Mouse (Mus musculus) MEL (cell line): ENCODE measurements around the gene Eml2. TPM values are rescaled to one million over a fixed set of nuclear protein-coding genes. Genes with fewer than 3 reads are reported as not detected.

ENCODE experiments used
- DNase-seq: peaks from one replicate; pipeline ENCODE4 v3.0.0; 2011; ENCODE audit warnings: low read depth, low spot score
- H3K27ac ChIP-seq: 2 replicates; pipeline ENCODE4 v1.5.1; 2012; ENCODE audit warnings: low read depth, mild to moderate bottlenecking, control low read depth, low read length, moderate library complexity; ENCODE audit not compliant: control insufficient read depth
- H3K27me3 ChIP-seq, 2 experiments: fragments of 150-350 bp in 1 of 2; sonication (generic) in 1 of 2; 2 replicates each; pipeline ENCODE4 v1.6.1; 2012; ENCODE audit warnings: low read length in 2 of 2, mild to moderate bottlenecking in 2 of 2, improper control_type of control experiment in 1 of 2, moderate library complexity in 1 of 2; ENCODE audit not compliant: insufficient read depth in 2 of 2, control insufficient read depth in 1 of 2
- H3K36me3 ChIP-seq, 2 experiments: 2 replicates each; pipeline ENCODE4 v1.6.1; 2012 to 2014; ENCODE audit warnings: low read length in 2 of 2, improper control_type of control experiment in 1 of 2, inconsistent platforms in 1 of 2, mild to moderate bottlenecking in 1 of 2; ENCODE audit not compliant: insufficient read depth in 2 of 2, control insufficient read depth in 1 of 2
- H3K4me1 ChIP-seq, 2 experiments: fragments of 150-350 bp in 1 of 2; sonication (generic) in 1 of 2; 2 replicates each; pipeline ENCODE4 v1.6.1; 2012; ENCODE audit warnings: low read length in 2 of 2, improper control_type of control experiment in 1 of 2, mild to moderate bottlenecking in 1 of 2; ENCODE audit not compliant: insufficient read depth in 2 of 2, control insufficient read depth in 1 of 2
- H3K4me3 ChIP-seq, 2 experiments: fragments of 150-350 bp in 1 of 2; sonication (generic) in 1 of 2; 2 replicates each; pipeline ENCODE4 v1.5.1; 2012; ENCODE audit warnings: low read depth in 2 of 2, low read length in 2 of 2, mild to moderate bottlenecking in 2 of 2, moderate library complexity in 2 of 2, control low read depth in 1 of 2, improper control_type of control experiment in 1 of 2; ENCODE audit not compliant: control insufficient read depth in 1 of 2, insufficient read depth in 1 of 2
- H3K79me2 ChIP-seq: 2 replicates; pipeline ENCODE4 v1.6.1; 2012; ENCODE audit warnings: mild to moderate bottlenecking, low read length, moderate library complexity; ENCODE audit not compliant: control insufficient read depth, poor library complexity, insufficient read depth
- H3K9ac ChIP-seq: 2 replicates; pipeline ENCODE4 v1.6.1; 2012; ENCODE audit warnings: low read depth, mild to moderate bottlenecking, control low read depth, low read length, moderate library complexity; ENCODE audit not compliant: control insufficient read depth, poor library complexity, severe bottlenecking
- H3K9me3 ChIP-seq: fragments of 150-350 bp; sonication (generic); replicated peaks from 2 replicates; pipeline ENCODE4 v1.6.1; 2012; ENCODE audit warnings: mild to moderate bottlenecking, low read length, improper control_type of control experiment, moderate library complexity; ENCODE audit not compliant: insufficient read depth
- BHLHE40 ChIP-seq: IDR thresholded peaks from 2 replicates; pipeline ENCODE4 v1.6.1; 2012; ENCODE audit warnings: low read depth, mild to moderate bottlenecking, inconsistent platforms, low read length, improper control_type of control experiment, borderline replicate concordance
- CHD1 ChIP-seq: IDR thresholded peaks from 2 replicates; pipeline ENCODE4 v1.6.1; 2012; ENCODE audit warnings: low read depth, mild to moderate bottlenecking, inconsistent platforms, low read length, improper control_type of control experiment
- CTCF ChIP-seq, 3 experiments: IDR thresholded peaks in 2 of 3; conservative IDR thresholded peaks in 1 of 3; 2 replicates each; pipeline ENCODE4 v1.5.1; 2011 to 2012; ENCODE audit warnings: low read length in 3 of 3, low read depth in 2 of 3, mild to moderate bottlenecking in 2 of 3, improper control_type of control experiment in 1 of 3, inconsistent platforms in 1 of 3, mixed read lengths in 1 of 3, moderate library complexity in 1 of 3; ENCODE audit not compliant: control insufficient read depth in 1 of 3, insufficient read depth in 1 of 3, poor library complexity in 1 of 3, severe bottlenecking in 1 of 3
- EP300 ChIP-seq, 2 experiments: IDR thresholded peaks; 2 replicates each; pipeline ENCODE4 v1.6.1; 2011; ENCODE audit warnings: improper control_type of control experiment in 2 of 2, low read length in 2 of 2, low read depth in 1 of 2, mild to moderate bottlenecking in 1 of 2
- GABPA ChIP-seq: IDR thresholded peaks from 2 replicates; pipeline ENCODE4 v1.6.1; 2012; ENCODE audit warnings: low read depth, mild to moderate bottlenecking, inconsistent platforms, low read length, improper control_type of control experiment, moderate library complexity
- GATA1 ChIP-seq: IDR thresholded peaks from 2 replicates; pipeline ENCODE4 v1.6.1; 2011; ENCODE audit warnings: low read depth, low read length, improper control_type of control experiment
- MAZ ChIP-seq: IDR thresholded peaks from 2 replicates; pipeline ENCODE4 v1.6.1; 2012; ENCODE audit warnings: low read depth, mild to moderate bottlenecking, inconsistent platforms, low read length, improper control_type of control experiment
- MXI1 ChIP-seq: IDR thresholded peaks from 2 replicates; pipeline ENCODE4 v1.6.1; 2011; ENCODE audit warnings: mild to moderate bottlenecking, low read depth, low read length, improper control_type of control experiment
- MYC ChIP-seq: IDR thresholded peaks from 2 replicates; pipeline ENCODE4 v1.6.1; 2011; ENCODE audit warnings: low read depth, mild to moderate bottlenecking, low read length, improper control_type of control experiment, moderate library complexity
- NRF1 ChIP-seq: IDR thresholded peaks from 2 replicates; pipeline ENCODE4 v1.6.1; 2014; ENCODE audit warnings: low read depth, mild to moderate bottlenecking, inconsistent platforms, low read length, improper control_type of control experiment, moderate library complexity; ENCODE audit not compliant: poor library complexity, insufficient read depth, severe bottlenecking
- POLR2A ChIP-seq, 2 experiments: IDR thresholded peaks; 2 replicates each; pipeline ENCODE4 v1.6.1; 2011 to 2012; ENCODE audit warnings: low read length in 2 of 2, mild to moderate bottlenecking in 2 of 2, control low read depth in 1 of 2, improper control_type of control experiment in 1 of 2, low read depth in 1 of 2, moderate library complexity in 1 of 2; ENCODE audit not compliant: control insufficient read depth in 1 of 2, insufficient read depth in 1 of 2, poor library complexity in 1 of 2
- SIN3A ChIP-seq: IDR thresholded peaks from 2 replicates; pipeline ENCODE4 v1.6.1; 2012; ENCODE audit warnings: low read length, improper control_type of control experiment, inconsistent platforms
- TBP ChIP-seq: IDR thresholded peaks from 2 replicates; pipeline ENCODE4 v1.8.0; 2011; ENCODE audit warnings: low read depth, low read length, improper control_type of control experiment
- TCF12 ChIP-seq: IDR thresholded peaks from 2 replicates; pipeline ENCODE4 v1.6.1; 2014; ENCODE audit warnings: low read depth, mild to moderate bottlenecking, inconsistent platforms, low read length, improper control_type of control experiment, moderate library complexity
- ZC3H11A ChIP-seq: IDR thresholded peaks from 2 replicates; pipeline ENCODE4 v1.6.1; 2012; ENCODE audit warnings: low read depth, mild to moderate bottlenecking, inconsistent platforms, low read length, improper control_type of control experiment
- ZKSCAN1 ChIP-seq: IDR thresholded peaks from 2 replicates; pipeline ENCODE4 v1.6.1; 2012; ENCODE audit warnings: low read depth, mild to moderate bottlenecking, inconsistent platforms, low read length, improper control_type of control experiment, moderate library complexity
- ZMIZ1 ChIP-seq: IDR thresholded peaks from 2 replicates; pipeline ENCODE4 v1.6.1; 2012; ENCODE audit warnings: low read depth, mild to moderate bottlenecking, inconsistent platforms, low read length, improper control_type of control experiment, moderate library complexity
- ZNF384 ChIP-seq: IDR thresholded peaks from 2 replicates; pipeline ENCODE4 v1.6.1; 2012; ENCODE audit warnings: low read depth, mild to moderate bottlenecking, inconsistent platforms, low read length, improper control_type of control experiment
- polyA plus RNA-seq, 2 experiments: library from polyadenylated mRNA; stranded (reverse) in 1 of 2; unstranded in 1 of 2; fragments of >175 nt in 1 of 2; fragments of >200 nt in 1 of 2; gene quantifications; 2 replicates each; pipeline versions ENCODE4 v1.2.1 to v1.2.4; 2012; ENCODE audit warnings: low replicate concordance in 2 of 2, low read depth in 1 of 2; ENCODE audit not compliant: insufficient read length in 2 of 2, insufficient read depth in 1 of 2, missing spikeins in 1 of 2
- total RNA-seq: library from RNA; depleted of rRNA; stranded (reverse); fragments of 300-350 nt; gene quantifications from 2 replicates; pipeline ENCODE4 v1.2.3, GENCODE M21; 2012

The Eml2 gene
- total and polyA plus RNA-seq, 3 experiments, result 22.0 to 43.6 TPM; not detected in 1

DNA sequence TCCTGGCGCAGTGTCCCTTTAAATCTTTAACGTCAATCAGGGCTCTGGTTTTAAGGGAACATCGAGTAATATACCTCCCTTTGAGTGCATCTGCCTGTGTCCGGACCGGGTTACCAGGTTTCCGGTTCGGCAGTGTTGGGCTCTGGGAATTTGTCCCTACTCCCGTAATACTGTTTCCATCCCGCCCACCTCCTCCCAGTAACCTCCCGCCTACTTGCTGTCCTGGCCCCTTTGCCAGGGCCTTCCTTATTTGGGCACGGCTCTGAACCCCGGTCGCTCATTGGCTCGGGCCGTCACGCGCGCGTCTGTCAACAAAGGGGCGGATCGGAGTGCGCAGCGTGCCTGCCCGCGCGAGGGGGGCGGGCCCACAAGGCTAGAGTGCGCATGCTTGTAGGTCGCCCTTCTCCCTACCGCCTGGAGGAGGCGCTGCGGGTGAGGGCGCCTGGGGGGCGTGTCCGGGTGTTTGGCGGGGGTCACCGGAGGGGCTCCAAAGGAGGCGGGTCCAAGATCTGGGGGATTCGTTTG, 44.8 kb upstream of the Eml2 start (continued):
- TF ChIP-seq TCF12, result no peak
- TF ChIP-seq MAZ, result peak; percentile 67; the same call in 1 of the 2 replicates

DNA sequence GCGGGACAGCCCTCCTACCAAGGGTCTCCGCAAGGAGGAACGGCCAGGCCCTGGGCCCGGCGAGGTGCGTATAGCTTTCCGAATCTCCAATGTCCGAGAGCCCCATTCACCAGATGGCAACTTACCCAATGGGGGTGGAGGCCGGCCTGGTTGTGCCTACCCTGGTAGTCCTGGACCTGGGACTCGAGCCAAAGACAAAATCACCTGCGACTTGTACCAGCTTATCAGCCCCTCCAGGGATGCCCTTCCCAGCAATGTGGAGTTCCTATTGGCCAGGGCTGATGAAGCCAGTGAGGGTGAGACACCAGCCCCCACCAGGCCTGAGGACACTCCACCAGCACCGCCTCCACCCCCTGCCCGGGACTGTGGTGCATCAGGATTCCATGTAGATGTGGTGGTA, 40.1 kb upstream of the Eml2 start:
- Histone ChIP-seq H3K27ac (no peak overlapping the region), H3K79me2 (no peaks in the 10 kb centered on the region), H3K27me3 (no peaks in the 10 kb centered on the region), H3K4me1 (peaks cover 0 to 4% of the 10 kb centered on the region in 2 experiments; a peak in 2 of 4 replicates), H3K9me3 (no peaks in the 10 kb centered on the region), H3K4me3 (no peak overlapping the region), H3K9ac (no peak overlapping the region), H3K36me3 (0 out of 4 replicates have a peak, but pooled peaks cover 0 to 2% of the 10 kb centered on the region in 2 experiments)
- TF ChIP-seq TBP (no peak), EP300 (IDR thresholded peaks at IDR 0.05; ENCODE audit: low read depth in 1 of 2, low read length in 2 of 2) (no peak), POLR2A (IDR thresholded peaks at IDR 0.05; ENCODE audit: control insufficient read depth in 1 of 2, insufficient read depth in 1 of 2, low read depth in 1 of 2, low read length in 2 of 2, poor library complexity in 1 of 2) (no peak)
- DNase-seq, result no peak

DNA sequence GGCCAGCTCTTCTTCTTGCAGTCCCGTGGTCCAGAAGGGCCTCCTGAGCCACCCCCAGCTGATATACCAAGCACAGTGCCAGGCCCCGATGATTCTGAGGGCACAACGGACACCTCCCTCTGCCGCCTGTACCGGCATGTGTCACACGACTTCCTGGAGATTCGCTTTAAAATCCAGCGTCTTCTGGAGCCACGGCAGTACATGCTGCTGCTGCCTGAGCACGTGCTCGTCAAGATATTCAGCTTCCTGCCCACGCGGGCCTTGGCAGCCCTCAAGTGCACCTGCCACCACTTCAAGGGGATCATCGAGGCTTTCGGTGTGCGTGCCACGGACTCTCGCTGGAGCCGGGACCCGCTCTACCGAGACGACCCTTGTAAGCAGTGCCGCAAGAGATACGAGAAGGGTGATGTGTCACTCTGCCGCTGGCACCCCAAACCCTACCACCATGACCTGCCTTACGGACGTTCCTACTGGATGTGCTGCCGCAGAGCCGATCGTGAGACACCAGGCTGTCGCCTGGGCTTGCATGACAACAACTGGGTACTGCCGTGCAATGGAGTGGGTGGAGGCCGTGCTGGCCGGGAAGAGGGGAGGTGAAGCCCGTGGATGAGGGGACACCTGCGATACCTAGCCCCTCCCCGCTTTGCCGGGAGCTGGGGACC, 39.4 kb upstream of the Eml2 start:
- 0 out of 4 replicates have a peak, but pooled peaks cover 0 to under 1% of the 10 kb centered on the region in 2 experiments for H3K36me3 ChIP-seq
- H3K27me3 ChIP-seq, result no peaks in the 10 kb centered on the region
- H3K4me3 ChIP-seq, result no peak overlapping the region
- H3K79me2 ChIP-seq, result no peaks in the 10 kb centered on the region
- H3K4me1 ChIP-seq, result peaks cover 0 to 2% of the 10 kb centered on the region in 2 experiments; a peak in 2 of 4 replicates
- H3K27ac ChIP-seq, result no peak overlapping the region
- H3K9ac ChIP-seq, result no peak overlapping the region
- H3K9me3 ChIP-seq, result no peaks in the 10 kb centered on the region
- TF ChIP-seq ZNF384, result no peak
- TF ChIP-seq MXI1, result no peak
- no peak for TF ChIP-seq MYC
- TF ChIP-seq CTCF (IDR thresholded peaks at IDR 0.05 in 2 of 3, conservative IDR thresholded peaks at IDR 0.05 in 1 of 3; ENCODE audit: control insufficient read depth in 1 of 3, insufficient read depth in 1 of 3, low read depth in 2 of 3, low read length in 3 of 3, poor library complexity in 1 of 3, severe bottlenecking in 1 of 3), result no peak
- TF ChIP-seq NRF1, result no peak
- no peak for TF ChIP-seq GATA1
- no peak for TF ChIP-seq CHD1
- TF ChIP-seq ZC3H11A, result no peak
- TF ChIP-seq ZMIZ1, result no peak
- TF ChIP-seq GABPA, result no peak
- TF ChIP-seq BHLHE40, result no peak
- TF ChIP-seq ZKSCAN1, result no peak
- no peak for TF ChIP-seq SIN3A
- DNase-seq, result no peak
